Mouse (Mus musculus): ENCODE measurements around the gene Akna.
A peak's percentile ranks its signal among the peaks of the same experiment; 100 is the strongest.

Akna gene

GRCm38 (mm10) chr4:63403040-63403959, at the start of gene Akna:
Akna (minus strand) TSS chr4:63403354.
- DNase-seq (ENCODE audit: extremely low spot score): peak; percentile 85

GRCm38 (mm10) chr4:63452555-63452954, 49.4 kb upstream of the Akna start:
- DNase-seq (ENCODE audit: extremely low spot score): no peak

- DNase-seq (ENCODE audit: extremely low spot score): no peak
These were observed 47.4 kb upstream of the Akna start for GRCm38 (mm10) chr4:63450551-63450950.

- no peak for DNase-seq (ENCODE audit: extremely low spot score)
These were observed 41.4 kb upstream of the Akna start for GRCm38 (mm10) chr4:63444362-63445066.

GRCm38 (mm10) chr4:63443101-63443500, 39.9 kb upstream of the Akna start:
- no peak for DNase-seq (ENCODE audit: extremely low spot score)

GRCm38 (mm10) chr4:63441616-63442015, 38.5 kb upstream of the Akna start:
- no peak for DNase-seq (ENCODE audit: extremely low spot score)

GRCm38 (mm10) chr4:63440262-63440661, 37.1 kb upstream of the Akna start:
- DNase-seq (ENCODE audit: extremely low spot score): no peak

- no peak for DNase-seq (ENCODE audit: extremely low spot score)
These were observed 34.8 kb upstream of the Akna start for GRCm38 (mm10) chr4:63437968-63438367.

GRCm38 (mm10) chr4:63437119-63437815, 34.1 kb upstream of the Akna start:
- no peak for DNase-seq (ENCODE audit: extremely low spot score)

GRCm38 (mm10) chr4:63435402-63435801, 32.2 kb upstream of the Akna start:
- DNase-seq (ENCODE audit: extremely low spot score): no peak

- no peak for DNase-seq (ENCODE audit: extremely low spot score)
These were observed 27.9 kb upstream of the Akna start for GRCm38 (mm10) chr4:63431098-63431497.

GRCm38 (mm10) chr4:63430357-63430756, 27.2 kb upstream of the Akna start:
- DNase-seq (ENCODE audit: extremely low spot score): no peak

GRCm38 (mm10) chr4:63426308-63426707, 23.2 kb upstream of the Akna start:
- no peak for DNase-seq (ENCODE audit: extremely low spot score)

GRCm38 (mm10) chr4:63423811-63424210, 20.7 kb upstream of the Akna start:
- no peak for DNase-seq (ENCODE audit: extremely low spot score)

GRCm38 (mm10) chr4:63423231-63423630, 20.1 kb upstream of the Akna start:
- DNase-seq (ENCODE audit: extremely low spot score): no peak

- no peak for DNase-seq (ENCODE audit: extremely low spot score)
These were observed 17.2 kb upstream of the Akna start for GRCm38 (mm10) chr4:63420143-63420920.

- DNase-seq (ENCODE audit: extremely low spot score): no peak
These were observed 15.1 kb upstream of the Akna start for GRCm38 (mm10) chr4:63418270-63418669.

GRCm38 (mm10) chr4:63417318-63417957, 14.3 kb upstream of the Akna start:
- peak; percentile 84 for DNase-seq (ENCODE audit: extremely low spot score)

GRCm38 (mm10) chr4:63414951-63415350, 11.8 kb upstream of the Akna start:
- no peak for DNase-seq (ENCODE audit: extremely low spot score)

- DNase-seq (ENCODE audit: extremely low spot score): no peak
These were observed 8.1 kb upstream of the Akna start for GRCm38 (mm10) chr4:63411222-63411621.

GRCm38 (mm10) chr4:63410583-63410934, 7.4 kb upstream of the Akna start:
- peak; percentile 93 for DNase-seq (ENCODE audit: extremely low spot score)

Measured in embryo, embryonic 9.5 days (tissue).